In genomic region chr5:132373471-132374075, GRCm38 (mm10) we compare ENCODE assay signal across 10 mouse cellular contexts.
DNase-seq lines count a peak whose midpoint lies in the region; ATAC-seq lines count a peak whose summit lies in the region.
"Had no signal": no experiment of that assay in that cellular context is flagged by ENCODE, and none has a peak within 500 bp of the region (broad histone marks: within the 10 kb centered on the region; RNA-seq: fewer than 3 reads in every experiment).

No protein-coding gene starts in this region.

- intact Hi-C loops in left cerebral cortex, postnatal 4 days (cut with DNase I): no loop called here
- intact Hi-C loops in left cerebral cortex, postnatal 36 days (cut with DNase I): no loop called here
- intact Hi-C loops in gastrocnemius, postnatal 14 days (cut with DNase I; ENCODE audit: low total_unique reads): no loop called here

- no peak for ATAC-seq in CD4-positive, CD25-positive, alpha-beta regulatory T cell, adult 4 months
- ATAC-seq: hindbrain, embryonic 16.5 days; midbrain, embryonic 16.5 days had no signal

- DNase-seq in left cerebral cortex, postnatal 4 days: peak; percentile 64
- no peak for DNase-seq in left cerebral cortex, postnatal 36 days (ENCODE audit: low spot score in 2 of 2)
- DNase-seq in adrenal gland, postnatal 36 days: peak; percentile 22 to 48
- DNase-seq in cerebellum, adult 8-10 months: peak; percentile 37
- DNase-seq in gastrocnemius, postnatal 14 days: peak; percentile 62
- DNase-seq in layer of hippocampus, adult 9-11 months: no peak
- DNase-seq in layer of hippocampus, adult 11-12 months (ENCODE audit: low spot score): no peak

Comparison
In these comparisons a context has a peak if more than half of its experiments do, and no peak if none do; other contexts are left out.
1. DNase-seq: peak in left cerebral cortex, postnatal 4 days (single experiment), adrenal gland, postnatal 36 days (2 of 2), cerebellum, adult 8-10 months (single experiment) and gastrocnemius, postnatal 14 days (single experiment); none in left cerebral cortex, postnatal 36 days (0 of 2), layer of hippocampus, adult 9-11 months (single experiment) and layer of hippocampus, adult 11-12 months (single experiment).